Mouse (Mus musculus): ENCODE measurements around the gene Os9.

- TF ChIP-seq CTCF (conservative IDR thresholded peaks at IDR 0.05; ENCODE audit: low read length): no peak
- TF ChIP-seq NANOG (IDR thresholded peaks at IDR 0.05; ENCODE audit: borderline replicate concordance, low read length): no peak
These were observed 45.3 kb downstream of the Os9 start for GRCm38 (mm10) chr10:127075651-127076050.
